Mouse (Mus musculus) megakaryocyte, adult 5-6 weeks (primary cell): ENCODE data around the gene Ecd. TPM values are rescaled to one million over a fixed set of nuclear protein-coding genes. Genes with fewer than 3 reads are reported as not detected.
"Not testable (repeated sequence)": the region's sequence is repeated elsewhere in the genome, so short reads cannot be mapped to it uniquely, and the experiment has no call there.

ENCODE experiments used
- ATAC-seq: 2 replicates; pipeline ENCODE4 v1.8.0; 2016; ENCODE audit warnings: mild to moderate bottlenecking, inconsistent platforms; ENCODE audit not compliant: poor library complexity, severe bottlenecking
- total RNA-seq, 2 experiments: library from RNA; stranded (forward) in 1 of 2; stranded (reverse) in 1 of 2; fragments of 153-499, 151-499 nt in 1 of 2; fragments of 221-1000, 200-1000 nt in 1 of 2; gene quantifications; 2 replicates each; pipeline versions ENCODE4 v1.2.3 to v1.2.4; 2015 to 2017

The Ecd gene
- total RNA-seq, 2 experiments from 2014 or later = 22.5 to 39.0 TPM

GRCm38 (mm10) chr14:20331316-20331715 lies 16.6 kb downstream of the Ecd start:
- ATAC-seq = no peak

GRCm38 (mm10) chr14:20328474-20328873 lies 19.4 kb downstream of the Ecd start:
- ATAC-seq = no peak

- ATAC-seq = no peak
Observed at GRCm38 (mm10) chr14:20324196-20324595, 23.7 kb downstream of the Ecd start.

GRCm38 (mm10) chr14:20319420-20319819 lies 28.5 kb downstream of the Ecd start:
- no peak for ATAC-seq

GRCm38 (mm10) chr14:20315137-20315536 lies 32.8 kb downstream of the Ecd start:
- ATAC-seq = no peak

DNA sequence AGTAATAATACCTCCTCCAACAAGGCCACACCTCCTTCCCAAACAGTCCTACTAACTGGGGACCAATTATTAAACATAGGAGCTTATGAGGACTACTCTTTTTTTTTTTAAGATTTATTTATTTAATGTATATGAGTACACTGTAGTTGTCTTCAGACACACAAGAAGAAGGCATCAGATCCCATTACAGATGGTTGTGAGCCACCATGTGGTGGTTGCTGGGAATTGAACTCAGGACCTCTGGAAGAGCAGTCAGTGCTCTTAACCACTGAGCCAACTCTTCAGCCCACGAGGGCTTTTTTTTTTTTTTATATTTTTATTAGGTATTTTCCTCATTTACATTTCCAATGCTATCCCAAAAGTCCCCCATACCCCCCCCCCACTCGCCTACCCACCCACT lies 42.8 kb downstream of the Ecd start:
- ATAC-seq = not testable (repeated sequence)

DNA sequence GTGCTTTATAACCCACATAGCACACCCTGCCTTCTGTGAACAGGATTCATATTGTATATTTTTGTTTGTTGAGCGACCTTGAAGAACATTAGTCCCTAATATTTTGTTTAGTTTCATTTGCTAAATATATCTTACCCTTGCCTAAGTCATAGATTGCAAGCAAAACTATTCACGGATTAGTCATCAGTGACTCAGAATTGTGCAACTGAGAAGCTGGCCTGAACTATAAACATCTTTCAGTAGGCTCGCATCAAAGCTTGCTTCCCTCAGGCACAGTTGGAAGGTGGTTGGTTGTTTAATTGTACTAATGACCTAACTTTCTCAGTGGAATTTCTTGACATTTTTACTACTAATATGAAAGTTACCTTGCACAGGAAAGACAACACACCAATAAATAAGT lies 49.8 kb downstream of the Ecd start:
- ATAC-seq = peak; percentile 41; the same call in 1 of the 2 replicates

GRCm38 (mm10) chr14:20297616-20298015 lies 50.3 kb downstream of the Ecd start:
- no peak for ATAC-seq

GRCm38 (mm10) chr14:20294947-20295346 lies 53.0 kb downstream of the Ecd start:
- no peak for ATAC-seq

DNA sequence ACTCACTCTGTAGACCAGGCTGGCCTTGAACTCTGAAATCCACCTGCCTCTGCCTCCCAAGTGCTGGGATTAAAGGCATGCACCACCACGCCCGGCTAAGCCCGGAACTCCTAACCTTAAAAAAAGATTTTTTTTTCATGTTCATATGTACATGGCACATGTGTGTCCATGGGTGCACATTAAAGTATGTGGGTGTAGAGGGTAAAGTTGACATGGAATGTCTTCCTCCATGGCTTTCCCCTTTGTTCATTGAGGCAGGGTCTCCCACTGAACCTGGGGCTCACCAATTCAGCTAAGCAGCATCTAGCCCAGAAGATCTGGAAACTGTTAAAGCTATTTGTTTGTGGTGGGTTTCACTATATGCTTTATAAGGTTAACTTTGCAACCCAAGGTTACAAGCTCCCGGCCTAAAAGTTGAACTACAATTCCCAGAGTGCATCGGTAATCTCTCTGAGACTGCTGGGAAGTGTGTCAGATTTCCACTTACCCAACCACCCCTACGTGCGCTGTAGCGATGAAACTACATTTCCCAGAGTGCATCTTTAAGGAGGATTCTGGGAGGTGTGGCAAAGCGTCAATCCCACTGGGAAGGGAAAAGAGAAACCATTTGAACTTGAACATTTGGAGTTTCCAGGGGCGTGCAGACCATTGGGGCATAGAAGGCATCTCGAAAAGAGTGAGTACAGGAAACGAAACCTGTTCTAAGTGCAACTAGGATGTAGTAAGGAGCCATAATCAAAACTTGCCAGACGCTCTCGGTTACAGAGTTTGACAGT lies 53.6 kb downstream of the Ecd start, which contains the start of gene Nudt13:
TSS of gene Nudt13 (plus strand) at position 581 of the 776 bp plus-strand sequence.
- peak; percentile 99 for ATAC-seq

DNA sequence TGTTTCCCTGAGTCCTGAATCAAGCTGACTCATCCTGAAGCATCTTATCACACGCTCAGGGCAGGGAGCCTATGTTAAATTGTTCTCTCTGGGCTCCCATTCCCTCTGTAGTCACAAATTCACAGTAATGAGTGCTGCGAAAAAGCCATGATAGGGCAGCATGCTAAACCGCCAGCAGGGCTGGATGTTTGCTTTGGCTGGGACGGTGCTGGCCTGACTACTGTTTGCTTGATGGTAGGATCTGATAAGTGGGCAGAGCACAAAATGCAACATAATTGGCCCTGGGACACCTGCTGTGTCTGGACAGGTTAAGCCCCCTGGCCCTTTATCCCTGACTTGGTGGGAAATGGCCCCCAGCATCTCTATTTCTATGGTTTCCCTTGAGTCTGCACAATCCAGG lies 56.5 kb downstream of the Ecd start:
- no peak for ATAC-seq

Other genes with a start within 250 kb of the Ecd start
- 3.9 and 4.1 TPM in 2 replicates for gene Saysd1, start 209.6 kb downstream of the Ecd start, total RNA-seq (2015)
- gene Saysd1, start 209.6 kb downstream of the Ecd start, total RNA-seq (2017) = 1.5 and 1.7 TPM in 2 replicates
- gene Kcnk5, start 166.3 kb downstream of the Ecd start, total RNA-seq (2015) = 0.13 and 0.30 TPM in 2 replicates
- gene Kcnk5, start 166.3 kb downstream of the Ecd start, total RNA-seq (2017) = 0.22 and 2.0 TPM in 2 replicates
- gene Kcnk16, start 78.9 kb downstream of the Ecd start, total RNA-seq (2015) = not detected in 2 replicates
- gene Kcnk16, start 78.9 kb downstream of the Ecd start, total RNA-seq (2017) = not detected in 2 replicates
- gene Nudt13, start 53.4 kb downstream of the Ecd start, total RNA-seq (2015) = 9.5 and 14.1 TPM in 2 replicates
- gene Nudt13, start 53.4 kb downstream of the Ecd start, total RNA-seq (2017) = 8.0 and 13.7 TPM in 2 replicates
- gene Fam149b, start within 50 bp of the Ecd start, total RNA-seq (2015) = 22.1 and 23.9 TPM in 2 replicates
- gene Fam149b, start within 50 bp of the Ecd start, total RNA-seq (2017) = 22.4 and 25.9 TPM in 2 replicates
- 52.3 and 53.9 TPM in 2 replicates for gene Dnajc9, start 40.8 kb upstream of the Ecd start, total RNA-seq (2015)
- 170 and 172 TPM in 2 replicates for gene Dnajc9, start 40.8 kb upstream of the Ecd start, total RNA-seq (2017)
- 60.7 and 78.0 TPM in 2 replicates for gene Mrps16, start 45.5 kb upstream of the Ecd start, total RNA-seq (2015)
- gene Mrps16, start 45.5 kb upstream of the Ecd start, total RNA-seq (2017) = 22.2 and 43.8 TPM in 2 replicates
- gene Cfap70, start 104.1 kb upstream of the Ecd start, total RNA-seq (2015) = not detected in 2 replicates
- not detected in 2 replicates for gene Cfap70, start 104.1 kb upstream of the Ecd start, total RNA-seq (2017)
- 99.1 and 113 TPM in 2 replicates for gene Anxa7, start 132.0 kb upstream of the Ecd start, total RNA-seq (2015)
- gene Anxa7, start 132.0 kb upstream of the Ecd start, total RNA-seq (2017) = 117 and 128 TPM in 2 replicates
- 1.2 and 3.2 TPM in 2 replicates for gene Mss51, start 148.8 kb upstream of the Ecd start, total RNA-seq (2015)
- 0.51 and 0.85 TPM in 2 replicates for gene Mss51, start 148.8 kb upstream of the Ecd start, total RNA-seq (2017)
- gene Ppp3cb, start 198.5 kb upstream of the Ecd start, total RNA-seq (2015) = 142 and 144 TPM in 2 replicates
- 64.6 and 86.8 TPM in 2 replicates for gene Ppp3cb, start 198.5 kb upstream of the Ecd start, total RNA-seq (2017)